Mouse (Mus musculus) hindbrain, postnatal 0 days (tissue): ENCODE measurements around the gene Ccnjl. TPM values are rescaled to one million over a fixed set of nuclear protein-coding genes. Genes with fewer than 3 reads are reported as not detected.

Experiments used
- ATAC-seq: fragments of 200-750 bp; cut with Nextera tagmentation; 2 replicates; pipeline ENCODE4 v1.8.0; 2017; ENCODE audit warnings: mild to moderate bottlenecking, moderate TSS enrichment, moderate library complexity
- DNase-seq: peaks from one replicate; pipeline ENCODE4 v3.0.0-alpha.2; 2015; ENCODE audit warnings: low spot score
- H3K27ac ChIP-seq: fragments of 300-500 bp; sonication (generic); 2 replicates; pipeline ENCODE4 v1.5.1; 2014; ENCODE audit warnings: mild to moderate bottlenecking
- H3K27me3 ChIP-seq: fragments of 300-500 bp; sonication (generic); 2 replicates; pipeline ENCODE4 v1.6.1; 2014; ENCODE audit warnings: low read length, mixed read lengths; ENCODE audit not compliant: insufficient read depth
- H3K36me3 ChIP-seq: fragments of 300-500 bp; sonication (generic); 2 replicates; pipeline ENCODE4 v1.6.1; 2014; ENCODE audit warnings: low read length, mixed read lengths; ENCODE audit not compliant: insufficient read depth
- H3K4me1 ChIP-seq: fragments of 300-500 bp; sonication (generic); 2 replicates; pipeline ENCODE4 v1.6.1; 2014; ENCODE audit warnings: antibody characterized with exemption, low read length, mixed read lengths; ENCODE audit not compliant: insufficient read depth
- H3K4me2 ChIP-seq: fragments of 300-500 bp; sonication (generic); 2 replicates; pipeline ENCODE4 v1.6.1; 2014; ENCODE audit warnings: low read depth, mild to moderate bottlenecking, low read length, moderate library complexity, mixed read lengths
- H3K4me3 ChIP-seq: fragments of 300-500 bp; sonication (generic); 2 replicates; pipeline ENCODE4 v1.5.1; 2014; ENCODE audit warnings: low read length
- H3K9ac ChIP-seq: fragments of 300-500 bp; sonication (generic); replicated peaks from 2 replicates; pipeline ENCODE4 v1.6.1; 2014; ENCODE audit warnings: mild to moderate bottlenecking, low read length, moderate library complexity, mixed read lengths
- H3K9me3 ChIP-seq: fragments of 300-500 bp; sonication (generic); 2 replicates; pipeline ENCODE4 v1.6.1; 2016; ENCODE audit warnings: low read length, mixed read lengths
- CTCF ChIP-seq: IDR thresholded peaks from 2 replicates; pipeline ENCODE4 v1.5.1; 2016; ENCODE audit warnings: antibody characterized with exemption, control low read depth, low read depth
- WGBS: fragments of 180-500 bp; shearing (Covaris S2); extraction: QIAGEN DNeasy Blood & Tissue Kit; methylation state at CpG from one replicate; pipeline ENCODE4 v1.1.7; 2014; 5-methylcytosine and 5-hydroxymethylcytosine counted together
- polyA plus RNA-seq: library from polyadenylated mRNA; unstranded; fragments of >200 nt; fragmentation: Nextera tagmentation; extraction: Ambion mirVana; gene quantifications from 2 replicates; pipeline ENCODE4 v1.2.1, GENCODE M21; 2015
- total RNA-seq: library from RNA; depleted of rRNA; stranded (reverse); fragments of >200 nt; gene quantifications from 2 replicates; pipeline ENCODE4 v1.2.3, GENCODE M21; 2014

Ccnjl gene
- total and polyA plus RNA-seq, 2 experiments from 2014 or later: 2.4 to 5.5 TPM

GRCm38 (mm10) chr11:43549701-43550100 lies 21.1 kb downstream of the Ccnjl start:
- WGBS: 30% methylated on average over 11 of the region's 11 CpGs

GRCm38 (mm10) chr11:43551756-43552155 lies 23.2 kb downstream of the Ccnjl start:
- no peak for DNase-seq
- Histone ChIP-seq H3K36me3 (no peaks in the 10 kb centered on the region), H3K4me1 (peaks cover 14% of the 10 kb centered on the region), H3K9me3 (no peaks in the 10 kb centered on the region), H3K27me3 (no peaks in the 10 kb centered on the region), H3K4me2 (no peak overlapping the region), H3K4me3 (no peak overlapping the region), H3K9ac (no peak overlapping the region), H3K27ac (no peak overlapping the region)
- no peak for ATAC-seq
- TF ChIP-seq CTCF: no peak
- 97% methylated on average over 3 of the region's 3 CpGs for WGBS

More at GRCm38 (mm10) chr11:43549701-43550100, 21.1 kb downstream of the Ccnjl start:
- ATAC-seq: no peak
- Histone ChIP-seq H3K9me3 (no peaks in the 10 kb centered on the region), H3K4me1 (peaks cover 14% of the 10 kb centered on the region), H3K27me3 (no peaks in the 10 kb centered on the region), H3K4me2 (no peak overlapping the region), H3K9ac (no peak overlapping the region), H3K4me3 (no peak overlapping the region), H3K36me3 (no peaks in the 10 kb centered on the region), H3K27ac (no peak overlapping the region)
- peak; percentile 29 for DNase-seq
- TF ChIP-seq CTCF: no peak

- no peaks in the 10 kb centered on the region for H3K27me3 ChIP-seq
- no peak overlapping the region for H3K4me3 ChIP-seq
- H3K27ac ChIP-seq: no peak overlapping the region
- ATAC-seq (no peak), DNase-seq (no peak)
- H3K9ac ChIP-seq: no peak overlapping the region
- no peak for TF ChIP-seq CTCF
- no peaks in the 10 kb centered on the region for H3K36me3 ChIP-seq
- peaks cover 14% of the 10 kb centered on the region for H3K4me1 ChIP-seq
- no peaks in the 10 kb centered on the region for H3K9me3 ChIP-seq
- H3K4me2 ChIP-seq: no peak overlapping the region
- 74% methylated on average over 6 of the region's 6 CpGs for WGBS
These were observed 24.1 kb downstream of the Ccnjl start for GRCm38 (mm10) chr11:43552675-43553074.

GRCm38 (mm10) chr11:43556538-43556937 lies 28.0 kb downstream of the Ccnjl start:
- no peaks in the 10 kb centered on the region for H3K9me3 ChIP-seq

GRCm38 (mm10) chr11:43559515-43560292 lies 31.1 kb downstream of the Ccnjl start:
- Histone ChIP-seq H3K4me3 (no peak overlapping the region), H3K27ac (no peak overlapping the region), H3K9ac (no peak overlapping the region), H3K36me3 (no peaks in the 10 kb centered on the region), H3K27me3 (no peaks in the 10 kb centered on the region), H3K4me2 (no peak overlapping the region), H3K4me1 (no peaks in the 10 kb centered on the region), H3K9me3 (no peaks in the 10 kb centered on the region)
- ATAC-seq (peak; percentile 44; the same call in 1 of the 2 replicates), DNase-seq (no peak)
- no peak for TF ChIP-seq CTCF
- 13% methylated on average over 5 of the region's 6 CpGs for WGBS

More at GRCm38 (mm10) chr11:43556538-43556937, 28.0 kb downstream of the Ccnjl start:
- no peaks in the 10 kb centered on the region for H3K4me1 ChIP-seq
- no peak overlapping the region for H3K9ac ChIP-seq
- 90% methylated on average over 11 of the region's 11 CpGs for WGBS
- peak; percentile 34; the same call in 1 of the 2 replicates for TF ChIP-seq CTCF
- DNase-seq: no peak
- no peaks in the 10 kb centered on the region for H3K36me3 ChIP-seq
- no peak for ATAC-seq
- no peak overlapping the region for H3K27ac ChIP-seq
- no peaks in the 10 kb centered on the region for H3K27me3 ChIP-seq
- no peak overlapping the region for H3K4me3 ChIP-seq
- H3K4me2 ChIP-seq: no peak overlapping the region

- peak; percentile 50; the same call in 1 of the 2 replicates for ATAC-seq
These were observed 35.2 kb downstream of the Ccnjl start for GRCm38 (mm10) chr11:43563654-43564244.

More at GRCm38 (mm10) chr11:43563654-43564244, 35.2 kb downstream of the Ccnjl start:
- Histone ChIP-seq H3K4me1 (0 out of 2 replicates have a peak, but pooled peaks cover 5% of the 10 kb centered on the region), H3K4me3 (no peak overlapping the region), H3K9me3 (no peaks in the 10 kb centered on the region), H3K36me3 (no peaks in the 10 kb centered on the region), H3K4me2 (no peak overlapping the region), H3K27ac (no peak overlapping the region), H3K27me3 (no peaks in the 10 kb centered on the region), H3K9ac (no peak overlapping the region)
- DNase-seq: peak; percentile 18
- TF ChIP-seq CTCF: no peak
- WGBS: 58% methylated on average over 10 of the region's 10 CpGs
